Mouse (Mus musculus) layer of hippocampus, adult 2 months (tissue): ENCODE data around the gene Vezt. TPM values are rescaled to one million over a fixed set of nuclear protein-coding genes. Genes with fewer than 3 reads are reported as not detected.

Experiments
- DNase-seq, 2 experiments: peaks; one replicate each; pipeline ENCODE4 v3.0.0; 2022; ENCODE audit warnings: low spot score in 2 of 2
- H3K27ac ChIP-seq: fragments of 200-600 bp; 2 replicates; pipeline ENCODE4 v1.8.1; 2022
- H3K4me3 ChIP-seq: fragments of 200-600 bp; 2 replicates; pipeline ENCODE4 v1.8.1; 2022; ENCODE audit warnings: mild to moderate bottlenecking
- CTCF ChIP-seq: fragments of 200-600 bp; conservative IDR thresholded peaks from 2 replicates; pipeline ENCODE4 v1.8.1; 2022; ENCODE audit warnings: antibody characterized with exemption, mild to moderate bottlenecking, moderate library complexity
- microRNA-seq, 2 experiments: library from miRNA; unstranded; fragments of <30 nt; microRNA quantifications; one replicate each; pipeline ENCODE4 v1.2.0; 2021
- total RNA-seq, 2 experiments: library from RNA; stranded (reverse); gene quantifications; 2 replicates each; pipeline ENCODE4 v1.2.3; 2021

Gene Vezt
- total RNA-seq, 2 experiments from 2014 or later, result 58.6 to 69.4 TPM

GRCm38 (mm10) chr10:93911326-93911725, 124.3 kb downstream of the Vezt start:
- TF ChIP-seq CTCF, result no peak
- no peak for DNase-seq
- Histone ChIP-seq H3K27ac (no peak overlapping the region), H3K4me3 (no peak overlapping the region)

- no peak for DNase-seq
- TF ChIP-seq CTCF, result no peak
- Histone ChIP-seq H3K4me3 (no peak overlapping the region), H3K27ac (no peak overlapping the region)
These were observed 125.7 kb downstream of the Vezt start for GRCm38 (mm10) chr10:93909811-93910446.

DNA sequence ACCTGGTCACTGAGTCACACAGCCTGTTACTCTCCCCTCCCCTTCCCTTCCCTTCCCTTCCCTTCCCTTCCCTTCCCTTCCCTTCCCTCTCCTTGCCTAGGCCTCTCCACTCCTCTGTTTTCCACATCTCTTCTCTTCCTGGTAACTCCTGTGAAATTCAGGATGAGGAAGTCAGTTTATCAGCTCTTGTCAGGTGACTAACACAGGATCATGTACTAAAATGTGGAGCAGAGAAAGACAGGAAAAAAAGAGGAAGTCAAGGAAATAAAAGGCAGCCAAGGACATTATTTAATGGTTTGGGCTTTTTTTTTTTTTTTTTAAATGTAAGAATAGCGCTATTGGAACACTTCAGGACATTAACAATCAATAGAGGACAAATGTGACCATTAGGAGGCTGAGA, 126.6 kb downstream of the Vezt start:
- no peak for TF ChIP-seq CTCF
- no peak overlapping the region for H3K4me3 ChIP-seq
- no peak for DNase-seq
- H3K27ac ChIP-seq, result no peak overlapping the region

GRCm38 (mm10) chr10:93908540-93908939, 127.1 kb downstream of the Vezt start:
- no peak for DNase-seq
- TF ChIP-seq CTCF, result no peak
- H3K4me3 ChIP-seq, result no peak overlapping the region
- no peak overlapping the region for H3K27ac ChIP-seq

- Histone ChIP-seq H3K27ac (no peak overlapping the region), H3K4me3 (no peak overlapping the region)
- DNase-seq, result no peak
- TF ChIP-seq CTCF, result no peak
These were observed 128.2 kb downstream of the Vezt start for GRCm38 (mm10) chr10:93907376-93907775.

DNA sequence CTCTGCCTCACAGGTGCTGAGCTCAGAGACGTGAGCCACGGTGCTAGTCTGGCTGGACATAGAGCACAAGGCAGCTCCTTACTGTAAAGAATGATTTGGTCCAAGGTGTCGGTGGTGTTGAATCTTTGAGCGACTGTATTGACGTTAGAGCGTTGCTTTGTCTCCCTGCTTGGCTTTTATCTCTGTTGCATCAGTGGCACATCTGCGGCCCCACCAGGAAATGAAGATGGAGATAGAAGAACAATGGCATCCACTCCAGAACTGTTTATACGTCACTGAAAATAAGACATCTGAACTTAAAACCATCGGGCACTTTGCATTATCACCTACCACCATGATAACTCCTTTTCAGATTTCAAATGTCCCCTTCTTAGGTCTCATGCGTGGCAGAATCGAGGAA, 135.7 kb downstream of the Vezt start:
- no peak for TF ChIP-seq CTCF

GRCm38 (mm10) chr10:93899303-93899702, 136.3 kb downstream of the Vezt start:
- no peak for DNase-seq

More for the DNA sequence above, 135.7 kb downstream of the Vezt start:
- no peak for DNase-seq
- no peak overlapping the region for H3K27ac ChIP-seq
- no peak overlapping the region for H3K4me3 ChIP-seq

DNA sequence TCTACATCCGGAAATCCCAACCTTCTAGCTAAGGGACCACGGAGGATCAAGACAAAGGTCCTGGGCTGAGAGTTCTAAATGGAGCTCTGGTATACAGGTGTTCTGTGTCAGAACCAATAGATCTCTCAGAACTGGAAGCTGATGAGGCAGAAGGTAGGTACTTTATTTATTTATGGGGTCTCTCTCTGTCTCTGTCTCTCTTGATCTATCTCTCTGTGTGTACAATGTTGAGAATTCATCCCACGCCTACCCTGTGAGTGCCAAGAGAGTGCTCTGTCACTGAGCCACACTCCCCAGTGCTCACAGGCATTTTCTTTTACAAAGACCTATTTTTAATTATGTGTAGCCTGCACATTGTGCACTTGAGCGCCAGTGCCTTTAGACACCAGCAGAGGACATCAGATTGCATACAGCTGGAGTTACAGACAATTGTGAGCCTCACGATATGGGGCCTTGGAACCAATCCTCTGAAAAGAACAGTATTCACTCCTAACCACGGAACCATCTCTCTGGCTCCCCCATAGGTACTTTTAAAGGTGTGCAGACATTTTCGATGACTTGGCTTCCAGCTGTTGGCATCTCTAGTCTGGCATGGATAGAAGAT, 138.5 kb downstream of the Vezt start, which contains the start of gene Metap2:
Gene Metap2 (minus strand): TSS at position 51 of the 604 bp plus-strand sequence.
- Histone ChIP-seq H3K27ac (no peak within 1 kb of the TSS), H3K4me3 (no peak within 1 kb of the TSS)
- DNase-seq, result no peak
- TF ChIP-seq CTCF, result no peak

More at GRCm38 (mm10) chr10:93899303-93899702, 136.3 kb downstream of the Vezt start:
- Histone ChIP-seq H3K27ac (no peak overlapping the region), H3K4me3 (no peak overlapping the region)
- no peak for TF ChIP-seq CTCF

DNA sequence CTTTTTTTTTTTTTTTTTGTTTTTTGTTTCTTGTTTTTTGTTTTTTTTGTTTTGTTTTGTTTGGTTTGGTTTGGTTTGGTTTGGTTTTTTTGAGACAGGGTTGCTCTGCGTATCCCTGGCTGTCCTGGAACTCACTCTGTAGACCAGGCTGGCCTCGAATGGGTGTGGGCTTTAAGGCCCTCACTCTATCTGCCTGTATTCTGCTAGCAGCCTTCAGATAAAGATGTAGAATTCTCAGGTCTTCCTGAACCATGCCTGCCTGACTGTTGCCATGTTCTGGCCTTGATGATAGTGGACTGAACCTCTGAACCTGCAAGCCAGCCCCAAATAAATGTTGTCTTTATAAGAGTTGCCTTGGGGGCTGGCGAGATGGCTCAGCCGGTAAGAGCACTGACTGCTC, 143.1 kb downstream of the Vezt start:
- no peak for TF ChIP-seq CTCF
- Histone ChIP-seq H3K27ac (no peak overlapping the region), H3K4me3 (no peak overlapping the region)
- DNase-seq, result no peak

DNA sequence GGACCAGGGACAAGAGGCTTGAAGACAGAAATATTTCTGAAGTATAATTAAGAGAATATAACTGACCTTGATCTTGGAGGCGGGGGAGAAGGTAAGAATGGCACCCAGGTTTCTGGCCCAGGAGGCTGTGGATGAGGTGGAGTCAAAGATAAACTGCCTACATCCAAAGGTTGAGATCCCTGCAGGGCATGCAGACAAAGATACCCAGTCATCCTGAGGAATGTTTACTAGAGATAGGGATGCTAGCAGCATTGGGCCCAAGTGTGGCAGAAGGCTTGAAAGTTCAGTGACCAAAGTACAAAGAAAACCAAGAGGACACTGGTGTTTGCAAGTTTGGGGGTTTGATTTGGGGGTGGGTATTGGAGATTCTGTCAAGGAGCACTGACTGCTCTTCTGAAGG, 144.6 kb downstream of the Vezt start:
- no peak overlapping the region for H3K27ac ChIP-seq
- no peak overlapping the region for H3K4me3 ChIP-seq
- TF ChIP-seq CTCF, result no peak
- no peak for DNase-seq

DNA sequence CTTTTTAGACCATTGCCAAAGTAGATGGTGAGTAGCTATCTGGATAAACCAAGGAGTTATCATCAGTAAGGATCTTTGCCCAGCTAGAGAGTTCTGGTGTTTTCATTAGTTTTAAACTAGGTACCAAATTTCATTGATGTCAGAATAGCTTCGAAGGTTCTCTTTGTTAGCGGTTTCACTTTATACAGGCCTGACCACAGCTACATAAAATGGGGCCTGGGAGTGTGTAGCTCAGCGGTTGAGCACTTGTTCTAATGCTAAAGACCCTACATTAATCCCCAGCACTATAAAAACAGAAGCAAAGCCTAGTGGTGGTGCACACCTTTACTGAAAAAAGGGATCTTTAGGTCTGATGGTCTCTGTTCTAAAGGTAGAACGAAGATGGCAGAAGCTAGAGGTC, 145.1 kb downstream of the Vezt start:
- H3K4me3 ChIP-seq, result no peak overlapping the region

GRCm38 (mm10) chr10:93889976-93890375, 145.6 kb downstream of the Vezt start:
- TF ChIP-seq CTCF, result no peak
- H3K27ac ChIP-seq, result peak overlapping the region; percentile 94
- DNase-seq, result peak; percentile 40 to 46
- peak overlapping the region; percentile 89 for H3K4me3 ChIP-seq

More for the DNA sequence above, 145.1 kb downstream of the Vezt start:
- no peak for TF ChIP-seq CTCF
- DNase-seq, result no peak
- 0 out of 2 replicates have a peak overlapping the region, but pooled peaks have one; percentile 94 for H3K27ac ChIP-seq

DNA sequence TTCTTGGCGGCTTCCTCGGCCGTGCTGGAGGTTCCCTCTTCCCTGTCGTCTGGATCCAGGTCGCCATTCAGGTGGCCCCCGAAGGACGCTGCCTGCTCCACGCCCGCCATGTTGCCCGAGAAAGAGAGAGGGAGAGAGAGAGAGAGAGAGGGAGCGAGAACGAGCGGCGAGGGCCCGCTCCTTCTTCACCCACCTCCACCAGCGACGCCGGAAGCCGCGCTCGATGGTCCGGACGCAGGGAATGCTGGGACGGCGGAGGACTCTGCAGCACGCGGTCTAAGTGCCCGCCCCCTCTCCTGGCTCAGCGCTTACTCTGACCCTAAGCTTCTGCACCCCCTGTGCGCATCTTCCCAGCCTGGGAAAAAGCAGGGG, 146.1 kb downstream of the Vezt start:
- Histone ChIP-seq H3K4me3 (peak overlapping the region; percentile 89), H3K27ac (peak overlapping the region; percentile 94)
- peak; percentile 90 to 91 for DNase-seq
- no peak for TF ChIP-seq CTCF

Small RNA genes within 50 kb of the gene (microRNA-seq; reads per million reads assigned to microRNA genes)
- gene Mir331, result 86.0 to 105 reads per million in 2 experiments

Other genes with a start within 250 kb of the Vezt start
- gene Usp44, start 204.3 kb downstream of the Vezt start, total RNA-seq, result not detected
- 100 to 1,000 TPM; 124 to 136 TPM for gene Metap2, start 138.7 kb downstream of the Vezt start, total RNA-seq
- gene Fgd6, start 184 bp upstream of the Vezt start, total RNA-seq, result 10 to 100 TPM; 10.6 to 12.3 TPM
- 10 to 100 TPM in 1 of 2 experiments, 1 to 10 TPM in 1; 8.9 to 10.1 TPM for gene Nr2c1, start 112.2 kb upstream of the Vezt start, total RNA-seq
- 100 to 1,000 TPM; 249 to 253 TPM for gene Ndufa12, start 162.9 kb upstream of the Vezt start, total RNA-seq